Mouse (Mus musculus) large intestine, adult 2 months (tissue): ENCODE data around the gene Ccdc177. TPM values are rescaled to one million over a fixed set of nuclear protein-coding genes. Genes with fewer than 3 reads are reported as not detected.
"Not testable (repeated sequence)": the region's sequence is repeated elsewhere in the genome, so short reads cannot be mapped to it uniquely, and the experiment has no call there.

Source experiments
- DNase-seq: peaks from one replicate; pipeline ENCODE4 v3.0.0-alpha.2; 2012; ENCODE audit warnings: low read depth, low spot score
- WGBS: fragments of 180-500 bp; shearing (Covaris S2); methylation state at CpG from one replicate; pipeline ENCODE4 v1.1.7; 2018; 5-methylcytosine and 5-hydroxymethylcytosine counted together
- polyA plus RNA-seq: library from polyadenylated mRNA; depleted of rRNA; stranded (reverse); fragments of >200 nt; gene quantifications from 2 replicates; pipeline ENCODE4 v1.2.3, GENCODE M21; 2012; rRNA removed

The Ccdc177 gene
- polyA plus RNA-seq = 0.02 and 0.05 TPM in 2 replicates

DNA sequence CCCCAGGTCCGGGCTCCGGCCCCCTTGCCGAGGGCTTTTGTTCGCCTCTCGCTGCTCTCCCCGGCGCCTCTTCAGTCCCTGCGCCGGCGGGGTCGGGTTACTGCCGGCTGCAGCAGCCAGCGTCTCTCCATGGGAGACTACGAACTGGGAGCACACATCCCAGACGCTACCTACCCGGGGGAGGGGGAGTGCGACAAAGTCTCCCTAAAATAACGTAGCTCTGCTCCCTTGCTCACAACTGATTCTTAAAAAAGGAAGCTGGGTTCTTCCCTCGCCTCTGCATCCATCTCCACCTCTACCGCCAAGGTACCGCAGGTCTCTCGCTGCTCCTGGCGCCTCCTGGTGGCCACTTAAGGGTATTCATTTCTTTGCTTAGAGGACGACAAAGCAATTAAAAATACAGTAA lies at the start of gene Ccdc177:
Gene Ccdc177 (minus strand): TSS at position 292 of the 406 bp plus-strand sequence.
- WGBS = 3% methylated on average over 24 of the region's 24 CpGs
- peak; percentile 50 for DNase-seq

DNA sequence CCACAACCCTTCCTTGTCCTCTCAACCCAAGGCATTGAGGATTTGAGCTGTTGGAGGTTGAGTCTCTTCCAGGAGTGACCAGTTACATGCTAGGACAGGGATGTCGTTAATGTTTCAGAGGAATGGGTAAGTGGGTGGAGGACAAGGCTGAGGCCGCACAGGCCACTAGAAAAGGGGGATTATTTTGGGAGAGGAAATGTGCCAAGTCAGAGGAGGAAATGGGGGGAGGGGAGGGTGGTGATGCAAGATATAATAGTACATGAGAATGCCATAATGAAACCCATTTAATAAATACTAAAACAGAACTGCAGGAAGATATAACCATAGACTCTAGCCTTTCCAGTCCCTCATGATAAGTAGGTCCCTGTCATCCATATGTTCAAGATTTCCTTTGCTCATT lies 49.5 kb upstream of the Ccdc177 start:
- no peak for DNase-seq
- WGBS = 55% methylated on average over 2 of the region's 2 CpGs

DNA sequence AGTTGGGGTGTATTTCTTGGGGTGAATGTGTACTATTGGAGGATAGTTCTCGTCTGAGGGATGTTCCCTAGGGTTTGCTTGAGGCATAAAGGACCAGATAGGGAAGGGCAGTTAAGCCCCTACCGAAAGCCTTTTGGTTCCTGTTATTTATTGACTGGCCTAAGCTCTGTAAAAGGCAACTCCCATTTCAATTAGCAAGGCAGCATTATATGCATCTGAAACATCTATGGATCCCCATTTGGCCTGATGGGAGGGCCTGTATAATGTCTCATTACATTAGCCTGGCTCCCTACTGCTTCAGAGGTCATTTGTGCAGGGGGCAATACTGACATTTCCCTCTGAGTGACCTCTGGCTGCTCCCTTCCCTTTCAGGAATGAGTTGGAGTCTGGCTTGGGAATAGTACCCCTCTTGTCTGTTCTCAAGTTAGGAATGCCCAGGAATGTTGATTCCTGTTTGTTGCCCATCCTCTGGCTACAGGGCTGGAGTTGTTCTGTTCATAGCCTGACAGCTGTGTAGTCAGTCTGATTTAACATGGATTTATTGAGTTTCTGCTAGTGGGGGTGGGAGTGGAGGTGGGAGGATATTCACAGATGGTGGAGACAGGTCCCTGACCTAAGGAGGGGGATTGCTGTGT lies 47.1 kb upstream of the Ccdc177 start:
- 75% methylated on average over 2 of the region's 2 CpGs for WGBS
- DNase-seq = no peak

GRCm38 (mm10) chr12:80804861-80805428 lies 44.5 kb upstream of the Ccdc177 start:
- DNase-seq = no peak
- 91% methylated on average over 6 of the region's 6 CpGs for WGBS

- 23% methylated on average over 3 of the region's 3 CpGs for WGBS
- no peak for DNase-seq
Observed at GRCm38 (mm10) chr12:80803924-80804323, 43.4 kb upstream of the Ccdc177 start.

DNA sequence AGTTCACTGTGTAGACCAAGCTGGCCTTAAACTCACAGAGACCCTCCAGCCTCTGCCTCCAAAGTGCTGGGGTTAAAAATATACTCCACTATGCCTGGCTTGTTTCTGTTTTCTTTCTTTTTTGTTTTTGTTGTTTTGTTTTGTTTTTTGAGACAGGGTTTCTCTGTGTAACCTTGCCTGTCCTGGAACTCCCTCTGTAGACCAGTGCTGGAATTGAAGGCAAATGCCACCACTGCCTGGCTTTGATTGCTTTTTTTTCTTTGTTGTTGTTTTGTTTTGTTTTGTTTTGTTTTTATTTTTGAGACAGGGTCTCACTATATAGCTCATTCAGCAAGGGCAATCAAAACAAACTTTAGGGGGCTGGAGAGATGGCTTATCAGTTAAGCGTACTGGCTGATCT lies 41.0 kb upstream of the Ccdc177 start:
- 100% methylated on average over 1 of the region's 1 CpGs for WGBS
- no peak for DNase-seq

- WGBS = 98% methylated on average over 3 of the region's 3 CpGs
- DNase-seq = no peak
Observed at GRCm38 (mm10) chr12:80800156-80800555, 39.7 kb upstream of the Ccdc177 start.

DNA sequence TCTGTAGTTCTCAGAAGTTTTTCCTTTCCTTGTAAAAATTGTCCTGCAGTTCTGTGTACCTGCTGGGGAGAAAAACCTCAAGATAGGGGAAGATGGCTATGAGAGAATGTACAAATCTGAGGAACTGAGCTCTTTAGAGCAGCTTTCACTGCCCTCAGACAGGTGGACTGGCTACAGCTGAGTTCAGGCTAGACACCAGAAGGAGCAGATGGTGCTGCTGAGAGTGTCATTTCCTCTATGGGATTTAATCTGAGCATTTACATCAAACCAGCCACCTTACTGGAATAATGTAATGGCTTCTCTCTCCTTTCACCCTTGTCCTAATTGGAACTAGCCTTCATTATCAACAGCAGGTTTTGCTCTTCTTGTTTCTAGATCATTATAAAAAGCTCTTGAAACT lies 37.8 kb upstream of the Ccdc177 start:
- no peak for DNase-seq

GRCm38 (mm10) chr12:80794935-80795785 lies 34.7 kb upstream of the Ccdc177 start:
- 66% methylated on average over 2 of the region's 2 CpGs for WGBS
- no peak for DNase-seq

DNA sequence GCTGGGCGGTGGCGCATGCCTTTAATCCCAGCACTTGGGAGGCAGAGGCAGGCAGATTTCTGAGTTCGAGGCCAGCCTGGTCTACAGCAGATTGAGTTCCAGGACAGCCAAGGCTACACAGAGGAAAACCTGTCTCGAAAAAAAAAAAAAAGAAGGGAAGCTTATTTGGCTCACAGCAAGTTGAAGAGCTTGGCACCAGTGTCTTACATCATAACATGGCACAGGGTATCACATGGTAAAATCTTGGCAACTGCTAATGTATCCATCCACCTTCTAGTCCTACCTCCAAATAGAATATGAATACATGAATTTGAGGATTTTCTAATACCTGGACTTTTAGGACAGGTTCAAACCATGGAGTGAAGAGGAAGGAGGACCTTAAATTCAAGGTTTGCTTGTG lies 34.0 kb upstream of the Ccdc177 start:
- 94% methylated on average over 4 of the region's 4 CpGs for WGBS
- no peak for DNase-seq

- WGBS = 38% methylated on average over 1 of the region's 1 CpGs
- no peak for DNase-seq
Observed at GRCm38 (mm10) chr12:80793535-80793934, 33.0 kb upstream of the Ccdc177 start.

DNA sequence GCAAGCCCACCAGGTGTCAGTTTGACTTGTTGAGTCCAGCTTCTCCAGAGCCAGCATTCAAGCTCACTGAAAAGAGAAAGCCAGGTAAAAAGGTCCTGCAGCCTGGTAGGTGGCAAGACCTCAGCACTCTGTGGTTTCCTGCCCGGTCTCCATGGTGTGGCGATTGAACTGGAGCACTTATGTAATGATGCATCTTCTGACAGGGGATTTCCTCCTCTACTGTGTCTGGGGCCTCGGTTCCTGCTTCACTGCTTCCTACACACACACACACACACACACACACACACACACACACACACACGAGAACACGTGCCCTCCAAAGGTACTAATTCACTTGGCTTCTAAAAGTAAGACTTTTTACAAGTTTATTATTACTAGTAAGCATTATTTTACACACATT lies 32.4 kb upstream of the Ccdc177 start:
- WGBS = 37% methylated on average over 5 of the region's 5 CpGs
- DNase-seq = no peak

- 6% methylated on average over 6 of the region's 6 CpGs for WGBS
- DNase-seq = no peak
Observed at GRCm38 (mm10) chr12:80791571-80792444, 31.3 kb upstream of the Ccdc177 start.

- no peak for DNase-seq
- WGBS = under 1% methylated on average over 78 of the region's 80 CpGs
Observed at GRCm38 (mm10) chr12:80790700-80791570, 30.4 kb upstream of the Ccdc177 start.

DNA sequence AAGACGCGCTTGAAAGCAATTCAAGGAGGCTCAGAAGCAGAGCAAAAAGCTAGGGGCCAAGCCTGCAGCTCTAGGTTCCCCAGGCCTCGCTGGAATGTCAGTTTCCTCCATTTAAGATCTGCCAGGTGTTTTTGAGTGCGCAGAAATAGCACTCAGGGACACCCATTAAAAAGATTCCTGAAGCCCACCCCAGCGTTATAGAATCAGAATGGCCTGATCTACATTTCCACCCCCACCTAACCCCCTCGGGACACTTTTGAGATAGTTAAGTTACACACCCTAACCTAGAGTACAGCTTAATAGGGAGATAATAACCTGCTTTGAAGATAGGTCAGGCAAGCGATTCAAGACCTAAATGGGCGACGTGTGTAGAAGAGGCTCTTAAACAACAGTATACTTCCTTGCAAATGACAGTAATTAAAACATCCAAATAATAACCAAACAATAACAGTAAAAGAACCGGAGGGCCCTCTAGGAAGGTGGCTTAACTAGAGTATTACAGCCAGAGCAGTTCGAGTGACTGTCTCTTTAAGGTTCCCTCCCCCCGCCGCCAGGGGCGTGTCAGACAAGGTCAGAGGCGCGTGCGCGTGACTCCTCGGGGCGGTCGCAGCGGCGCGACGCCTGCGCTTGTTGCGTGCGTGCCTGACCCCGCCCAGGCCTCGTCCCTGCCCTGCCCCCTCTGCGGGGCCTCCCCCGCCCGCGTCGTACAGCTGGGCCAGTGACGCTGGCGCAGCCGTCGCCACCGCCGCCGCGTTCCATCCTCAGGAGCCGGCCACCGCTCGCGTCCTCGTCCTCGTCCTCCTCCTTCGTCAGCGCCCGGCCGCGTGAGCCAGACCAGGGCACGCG lies 29.6 kb upstream of the Ccdc177 start, which contains the start of gene Susd6:
Gene Susd6 (plus strand): TSS at position 662 of the 846 bp plus-strand sequence.
- WGBS = 4% methylated on average over 56 of the region's 56 CpGs
- peak; percentile 92 for DNase-seq

GRCm38 (mm10) chr12:80789276-80789675 lies 28.8 kb upstream of the Ccdc177 start:
- DNase-seq = not testable (repeated sequence)
- 87% methylated on average over 4 of the region's 4 CpGs for WGBS

GRCm38 (mm10) chr12:80788188-80788587 lies 27.7 kb upstream of the Ccdc177 start:
- WGBS = 35% methylated on average over 3 of the region's 3 CpGs
- DNase-seq = no peak

DNA sequence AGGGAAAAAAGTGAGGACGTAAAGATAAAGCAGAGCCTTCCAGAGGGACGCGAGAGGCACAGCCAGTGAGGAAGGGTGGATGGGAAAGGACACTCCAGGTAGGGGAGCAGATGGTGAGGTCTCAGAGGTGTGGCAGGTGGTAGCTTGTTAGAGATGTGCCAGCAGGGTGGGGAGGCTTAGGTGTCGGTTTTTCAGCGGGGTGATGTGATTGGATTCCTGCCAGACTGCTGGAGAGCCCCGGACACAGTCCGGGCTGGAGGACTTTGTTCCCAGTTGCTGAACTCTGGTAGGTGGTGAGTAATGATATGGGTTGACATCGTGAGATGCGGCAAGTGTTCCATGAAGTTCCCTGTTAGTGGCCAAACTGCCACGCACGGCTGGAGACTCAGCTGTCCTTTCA lies 27.1 kb upstream of the Ccdc177 start:
- no peak for DNase-seq
- WGBS = 23% methylated on average over 11 of the region's 11 CpGs
